Mouse (Mus musculus) kidney, adult 2 months (tissue): Measurements from ENCODE around the gene Pcyox1.

Source experiments
- CTCF ChIP-seq: fragments of 200-500 bp; conservative IDR thresholded peaks from 2 replicates; pipeline ENCODE4 v1.5.1; 2011; ENCODE audit warnings: low read depth, mild to moderate bottlenecking, control low read depth, low read length, moderate library complexity, mixed read lengths; ENCODE audit not compliant: insufficient read depth, insufficient read length
- POLR2A ChIP-seq: fragments of 200-500 bp; IDR thresholded peaks from one replicate; pipeline ENCODE4 v1.6.1; 2011; ENCODE audit warnings: low read depth, low read length, control low read depth

GRCm38 (mm10) chr6:86354948-86355347 is 42.0 kb downstream of the Pcyox1 start:
- no peak; the same call in 1 of the 2 replicates for TF ChIP-seq CTCF
- TF ChIP-seq POLR2A, result no peak
